Mouse (Mus musculus): ENCODE data around the gene Dcun1d2. TPM values are rescaled to one million over a fixed set of nuclear protein-coding genes. Genes with fewer than 3 reads are reported as not detected.

Gene Dcun1d2
- total and polyA plus RNA-seq, 2 experiments = 10.7 to 13.1 TPM

GRCm38 (mm10) chr8:13316671-13317070 lies 28.7 kb upstream of the Dcun1d2 start:
- Histone ChIP-seq H3K36me3 (ENCODE audit: control insufficient read depth, insufficient read depth, low read length) (no peaks in the 10 kb centered on the region), H3K27me3 (ENCODE audit: control insufficient read depth, insufficient read depth, low read length) (no peaks in the 10 kb centered on the region), H3K27ac (replicated peaks; ENCODE audit: insufficient read depth, low read depth, low read length) (no peak overlapping the region), H3K79me2 (ENCODE audit: control insufficient read depth, insufficient read depth, low read length) (no peaks in the 10 kb centered on the region), H3K4me3 (ENCODE audit: insufficient read depth, low read depth, low read length) (no peak overlapping the region), H3K9ac (ENCODE audit: low read depth, low read length) (no peak overlapping the region), H3K4me1 (ENCODE audit: control insufficient read depth, insufficient read depth, low read length) (peaks cover 3% of the 10 kb centered on the region)
- 94% methylated on average over 10 of the region's 10 CpGs for WGBS
- TF ChIP-seq POLR2A (IDR thresholded peaks at IDR 0.05; ENCODE audit: extremely low read depth, insufficient read depth, low read length) (no peak), CTCF (IDR thresholded peaks at IDR 0.05; ENCODE audit: low read depth, low read length) (no peak)
- DNase-seq (ENCODE audit: extremely low read depth, low read depth, low spot score) = no peak

- DNase-seq (ENCODE audit: extremely low read depth, low read depth, low spot score) = peak; percentile 72
- Histone ChIP-seq H3K4me1 (ENCODE audit: control insufficient read depth, insufficient read depth, low read length) (peaks cover 3% of the 10 kb centered on the region), H3K4me3 (ENCODE audit: insufficient read depth, low read depth, low read length) (no peak overlapping the region), H3K9ac (ENCODE audit: low read depth, low read length) (no peak overlapping the region), H3K27ac (replicated peaks; ENCODE audit: insufficient read depth, low read depth, low read length) (no peak overlapping the region), H3K36me3 (ENCODE audit: control insufficient read depth, insufficient read depth, low read length) (no peaks in the 10 kb centered on the region), H3K79me2 (ENCODE audit: control insufficient read depth, insufficient read depth, low read length) (no peaks in the 10 kb centered on the region), H3K27me3 (ENCODE audit: control insufficient read depth, insufficient read depth, low read length) (no peaks in the 10 kb centered on the region)
- 50% methylated on average over 3 of the region's 3 CpGs for WGBS
- TF ChIP-seq CTCF (IDR thresholded peaks at IDR 0.05; ENCODE audit: low read depth, low read length) = no peak
- no peak for TF ChIP-seq POLR2A (IDR thresholded peaks at IDR 0.05; ENCODE audit: extremely low read depth, insufficient read depth, low read length)
Measured at GRCm38 (mm10) chr8:13314922-13315321, 27.0 kb upstream of the Dcun1d2 start.

- H3K9ac ChIP-seq (ENCODE audit: low read depth, low read length) = no peak overlapping the region
- H3K27me3 ChIP-seq (ENCODE audit: control insufficient read depth, insufficient read depth, low read length) = no peaks in the 10 kb centered on the region
- no peak overlapping the region for H3K4me3 ChIP-seq (ENCODE audit: insufficient read depth, low read depth, low read length)
- no peak overlapping the region for H3K27ac ChIP-seq (replicated peaks; ENCODE audit: insufficient read depth, low read depth, low read length)
- no peaks in the 10 kb centered on the region for H3K4me1 ChIP-seq (ENCODE audit: control insufficient read depth, insufficient read depth, low read length)
- no peaks in the 10 kb centered on the region; the same call in 1 of the 2 replicates for H3K36me3 ChIP-seq (ENCODE audit: control insufficient read depth, insufficient read depth, low read length)
- no peak for DNase-seq (ENCODE audit: extremely low read depth, low read depth, low spot score)
- H3K79me2 ChIP-seq (ENCODE audit: control insufficient read depth, insufficient read depth, low read length) = no peaks in the 10 kb centered on the region
- TF ChIP-seq CTCF (IDR thresholded peaks at IDR 0.05; ENCODE audit: low read depth, low read length) (no peak), POLR2A (IDR thresholded peaks at IDR 0.05; ENCODE audit: extremely low read depth, insufficient read depth, low read length) (no peak)
- WGBS = 92% methylated on average over 9 of the region's 9 CpGs
Measured at GRCm38 (mm10) chr8:13306916-13307315, 19.0 kb upstream of the Dcun1d2 start.

- no peaks in the 10 kb centered on the region for H3K27me3 ChIP-seq (ENCODE audit: control insufficient read depth, insufficient read depth, low read length)
- 88% methylated on average over 7 of the region's 7 CpGs for WGBS
- DNase-seq (ENCODE audit: extremely low read depth, low read depth, low spot score) = no peak
- H3K4me1 ChIP-seq (ENCODE audit: control insufficient read depth, insufficient read depth, low read length) = no peaks in the 10 kb centered on the region
- H3K79me2 ChIP-seq (ENCODE audit: control insufficient read depth, insufficient read depth, low read length) = no peaks in the 10 kb centered on the region
- H3K4me3 ChIP-seq (ENCODE audit: insufficient read depth, low read depth, low read length) = no peak overlapping the region
- H3K9ac ChIP-seq (ENCODE audit: low read depth, low read length) = no peak overlapping the region
- H3K27ac ChIP-seq (replicated peaks; ENCODE audit: insufficient read depth, low read depth, low read length) = no peak overlapping the region
- no peak for TF ChIP-seq POLR2A (IDR thresholded peaks at IDR 0.05; ENCODE audit: extremely low read depth, insufficient read depth, low read length)
- no peak for TF ChIP-seq CTCF (IDR thresholded peaks at IDR 0.05; ENCODE audit: low read depth, low read length)
- no peaks in the 10 kb centered on the region; the same call in 1 of the 2 replicates for H3K36me3 ChIP-seq (ENCODE audit: control insufficient read depth, insufficient read depth, low read length)
Measured at GRCm38 (mm10) chr8:13306309-13306909, 18.5 kb upstream of the Dcun1d2 start.

- no peak overlapping the region for H3K27ac ChIP-seq (replicated peaks; ENCODE audit: insufficient read depth, low read depth, low read length)
- WGBS = 97% methylated on average over 4 of the region's 4 CpGs
- TF ChIP-seq POLR2A (IDR thresholded peaks at IDR 0.05; ENCODE audit: extremely low read depth, insufficient read depth, low read length) (no peak), CTCF (IDR thresholded peaks at IDR 0.05; ENCODE audit: low read depth, low read length) (peak; percentile 4; the same call in 1 of the 2 replicates)
Measured at GRCm38 (mm10) chr8:13305884-13306283, 18.0 kb upstream of the Dcun1d2 start.

GRCm38 (mm10) chr8:13305459-13305858 lies 17.5 kb upstream of the Dcun1d2 start:
- 95% methylated on average over 6 of the region's 6 CpGs for WGBS
- Histone ChIP-seq H3K36me3 (ENCODE audit: control insufficient read depth, insufficient read depth, low read length) (no peaks in the 10 kb centered on the region; the same call in 1 of the 2 replicates), H3K4me1 (ENCODE audit: control insufficient read depth, insufficient read depth, low read length) (no peaks in the 10 kb centered on the region), H3K4me3 (ENCODE audit: insufficient read depth, low read depth, low read length) (no peak overlapping the region), H3K27me3 (ENCODE audit: control insufficient read depth, insufficient read depth, low read length) (no peaks in the 10 kb centered on the region), H3K79me2 (ENCODE audit: control insufficient read depth, insufficient read depth, low read length) (no peaks in the 10 kb centered on the region), H3K27ac (replicated peaks; ENCODE audit: insufficient read depth, low read depth, low read length) (no peak overlapping the region), H3K9ac (ENCODE audit: low read depth, low read length) (no peak overlapping the region)
- no peak for DNase-seq (ENCODE audit: extremely low read depth, low read depth, low spot score)
- TF ChIP-seq CTCF (IDR thresholded peaks at IDR 0.05; ENCODE audit: low read depth, low read length) (no peak), POLR2A (IDR thresholded peaks at IDR 0.05; ENCODE audit: extremely low read depth, insufficient read depth, low read length) (no peak)

More at GRCm38 (mm10) chr8:13305884-13306283, 18.0 kb upstream of the Dcun1d2 start:
- H3K27me3 ChIP-seq (ENCODE audit: control insufficient read depth, insufficient read depth, low read length) = no peaks in the 10 kb centered on the region
- H3K4me1 ChIP-seq (ENCODE audit: control insufficient read depth, insufficient read depth, low read length) = no peaks in the 10 kb centered on the region
- no peaks in the 10 kb centered on the region; the same call in 1 of the 2 replicates for H3K36me3 ChIP-seq (ENCODE audit: control insufficient read depth, insufficient read depth, low read length)
- H3K9ac ChIP-seq (ENCODE audit: low read depth, low read length) = no peak overlapping the region
- H3K79me2 ChIP-seq (ENCODE audit: control insufficient read depth, insufficient read depth, low read length) = no peaks in the 10 kb centered on the region
- DNase-seq (ENCODE audit: extremely low read depth, low read depth, low spot score) = no peak
- no peak overlapping the region for H3K4me3 ChIP-seq (ENCODE audit: insufficient read depth, low read depth, low read length)
